Mouse (Mus musculus): Measurements from ENCODE around the gene S1pr5. TPM values are rescaled to one million over a fixed set of nuclear protein-coding genes. Genes with fewer than 3 reads are reported as not detected.

Gene S1pr5
- polyA plus RNA-seq, 2 experiments = 0.06 to 0.10 TPM

- Histone ChIP-seq H3K4me2 (ENCODE audit: low read depth) (peak overlapping the region; percentile 80), H3K9me3 (ENCODE audit: control insufficient read depth, low read length) (no peaks in the 10 kb centered on the region), H3K36me3 (replicated peaks; ENCODE audit: control insufficient read depth, insufficient read depth, low read depth) (no peaks in the 10 kb centered on the region), H3K9ac (replicated peaks) (peak overlapping the region; percentile 61), H3K27me3 (ENCODE audit: control insufficient read depth, insufficient read depth, low read length) (no peaks in the 10 kb centered on the region), H3K27ac (peak overlapping the region; percentile 79), H3K4me3 (ENCODE audit: insufficient read depth in 1 of 2, low read depth in 2 of 2, low read length in 2 of 2) (peak overlapping the region; percentile 54 to 65), H3K4me1 (replicated peaks; ENCODE audit: control insufficient read depth in 2 of 2, insufficient read depth in 2 of 2, low read length in 1 of 2) (peaks cover 10 to 22% of the 10 kb centered on the region in 2 experiments)
- peak; percentile 92 for ATAC-seq (ENCODE audit: insufficient read depth)
- 4% methylated on average over 21 of the region's 21 CpGs for WGBS (ENCODE audit: insufficient replicate concordance)
- DNase-seq (ENCODE audit: low read depth in 3 of 3, low spot score in 3 of 3) = peak; percentile 92 to 94 (median 93)
- TF ChIP-seq EP300 (IDR thresholded peaks at IDR 0.05; ENCODE audit: low read depth) (no peak), CTCF (IDR thresholded peaks at IDR 0.05; ENCODE audit: low read depth) (peak; percentile 99)
These were observed 27.5 kb downstream of the S1pr5 start for GRCm38 (mm10) chr9:21220490-21221382.

GRCm38 (mm10) chr9:21219820-21220219 lies 28.4 kb downstream of the S1pr5 start:
- H3K9me3 ChIP-seq (ENCODE audit: control insufficient read depth, low read length) = no peaks in the 10 kb centered on the region
- H3K4me1 ChIP-seq (replicated peaks; ENCODE audit: control insufficient read depth in 2 of 2, insufficient read depth in 2 of 2, low read length in 1 of 2) = peaks cover 10 to 15% of the 10 kb centered on the region in 2 experiments
- no peak for ATAC-seq (ENCODE audit: insufficient read depth)
- no peak overlapping the region for H3K27ac ChIP-seq
- H3K27me3 ChIP-seq (ENCODE audit: control insufficient read depth, insufficient read depth, low read length) = no peaks in the 10 kb centered on the region
- H3K9ac ChIP-seq (replicated peaks) = no peak overlapping the region
- 45% methylated on average over 3 of the region's 3 CpGs for WGBS (ENCODE audit: insufficient replicate concordance)
- H3K4me2 ChIP-seq (ENCODE audit: low read depth) = no peak overlapping the region
- H3K4me3 ChIP-seq (ENCODE audit: insufficient read depth in 1 of 2, low read depth in 2 of 2, low read length in 2 of 2) = no peak overlapping the region
- no peaks in the 10 kb centered on the region for H3K36me3 ChIP-seq (replicated peaks; ENCODE audit: control insufficient read depth, insufficient read depth, low read depth)
- DNase-seq (ENCODE audit: low read depth in 3 of 3, low spot score in 3 of 3) = no peak
- peak; percentile 15; the same call in 1 of the 2 replicates for TF ChIP-seq CTCF (IDR thresholded peaks at IDR 0.05; ENCODE audit: low read depth)
- TF ChIP-seq EP300 (IDR thresholded peaks at IDR 0.05; ENCODE audit: low read depth) = no peak

- H3K36me3 ChIP-seq (replicated peaks; ENCODE audit: control insufficient read depth, insufficient read depth, low read depth) = no peaks in the 10 kb centered on the region
- no peak for DNase-seq (ENCODE audit: low read depth in 3 of 3, low spot score in 3 of 3)
- H3K4me3 ChIP-seq (ENCODE audit: insufficient read depth in 1 of 2, low read depth in 2 of 2, low read length in 2 of 2) = no peak overlapping the region
These were observed 32.0 kb downstream of the S1pr5 start for GRCm38 (mm10) chr9:21216050-21216841.

GRCm38 (mm10) chr9:21213617-21214190 lies 34.5 kb downstream of the S1pr5 start:
- Histone ChIP-seq H3K4me2 (ENCODE audit: low read depth) (no peak overlapping the region), H3K27me3 (ENCODE audit: control insufficient read depth, insufficient read depth, low read length) (no peaks in the 10 kb centered on the region), H3K27ac (no peak overlapping the region), H3K4me3 (ENCODE audit: insufficient read depth in 1 of 2, low read depth in 2 of 2, low read length in 2 of 2) (no peak overlapping the region), H3K36me3 (replicated peaks; ENCODE audit: control insufficient read depth, insufficient read depth, low read depth) (no peaks in the 10 kb centered on the region), H3K9ac (replicated peaks) (no peak overlapping the region), H3K9me3 (ENCODE audit: control insufficient read depth, low read length) (no peaks in the 10 kb centered on the region), H3K4me1 (replicated peaks; ENCODE audit: control insufficient read depth in 2 of 2, insufficient read depth in 2 of 2, low read length in 1 of 2) (no peaks in the 10 kb centered on the region; a peak in 1 of 4 replicates)
- no peak for TF ChIP-seq EP300 (IDR thresholded peaks at IDR 0.05; ENCODE audit: low read depth)
- TF ChIP-seq CTCF (IDR thresholded peaks at IDR 0.05; ENCODE audit: low read depth) = peak; percentile 80
- WGBS (ENCODE audit: insufficient replicate concordance) = 50% methylated on average over 7 of the region's 7 CpGs
- ATAC-seq (ENCODE audit: insufficient read depth) (no peak), DNase-seq (ENCODE audit: low read depth in 3 of 3, low spot score in 3 of 3) (no peak)

More at GRCm38 (mm10) chr9:21216050-21216841, 32.0 kb downstream of the S1pr5 start:
- H3K27ac ChIP-seq = no peak overlapping the region
- no peak overlapping the region for H3K4me2 ChIP-seq (ENCODE audit: low read depth)
- no peaks in the 10 kb centered on the region for H3K9me3 ChIP-seq (ENCODE audit: control insufficient read depth, low read length)
- H3K4me1 ChIP-seq (replicated peaks; ENCODE audit: control insufficient read depth in 2 of 2, insufficient read depth in 2 of 2, low read length in 1 of 2) = peaks cover 4 to 6% of the 10 kb centered on the region in 2 experiments
- WGBS (ENCODE audit: insufficient replicate concordance) = 70% methylated on average over 25 of the region's 25 CpGs
- TF ChIP-seq EP300 (IDR thresholded peaks at IDR 0.05; ENCODE audit: low read depth) (no peak), CTCF (IDR thresholded peaks at IDR 0.05; ENCODE audit: low read depth) (no peak)
- H3K9ac ChIP-seq (replicated peaks) = no peak overlapping the region
- no peaks in the 10 kb centered on the region for H3K27me3 ChIP-seq (ENCODE audit: control insufficient read depth, insufficient read depth, low read length)
- no peak for ATAC-seq (ENCODE audit: insufficient read depth)
